Mouse (Mus musculus) liver, embryonic 15.5 days (tissue): ENCODE measurements around the gene Ppara. TPM values are rescaled to one million over a fixed set of nuclear protein-coding genes. Genes with fewer than 3 reads are reported as not detected.
A peak's percentile ranks its signal among the peaks of the same experiment; 100 is the strongest.

Experiments used
- ATAC-seq: fragments of 200-750 bp; cut with Nextera tagmentation; 2 replicates; pipeline ENCODE4 v1.8.0; 2017; ENCODE audit warnings: moderate number of reproducible peaks, mild to moderate bottlenecking, moderate library complexity; ENCODE audit not compliant: insufficient read depth
- H3K27ac ChIP-seq: fragments of 300-500 bp; sonication (generic); replicated peaks from 2 replicates; pipeline ENCODE4 v1.5.1; 2015; ENCODE audit warnings: mild to moderate bottlenecking, inconsistent platforms
- H3K27me3 ChIP-seq: fragments of 300-500 bp; sonication (generic); 2 replicates; pipeline ENCODE4 v1.6.1; 2015; ENCODE audit warnings: mild to moderate bottlenecking, inconsistent platforms
- H3K36me3 ChIP-seq: fragments of 300-500 bp; sonication (generic); replicated peaks from 2 replicates; pipeline ENCODE4 v1.6.1; 2015; ENCODE audit warnings: moderate library complexity, mild to moderate bottlenecking, inconsistent platforms
- H3K4me1 ChIP-seq: fragments of 300-500 bp; sonication (generic); replicated peaks from 2 replicates; pipeline ENCODE4 v1.6.1; 2015; ENCODE audit warnings: inconsistent platforms
- H3K4me2 ChIP-seq: fragments of 300-500 bp; sonication (generic); 2 replicates; pipeline ENCODE4 v1.6.1; 2015; ENCODE audit warnings: moderate library complexity, mild to moderate bottlenecking, inconsistent platforms
- H3K4me3 ChIP-seq: fragments of 300-500 bp; sonication (generic); replicated peaks from 2 replicates; pipeline ENCODE4 v1.5.1; 2015; ENCODE audit warnings: mild to moderate bottlenecking, inconsistent platforms
- H3K9ac ChIP-seq: fragments of 300-500 bp; sonication (generic); 2 replicates; pipeline ENCODE4 v1.6.1; 2015; ENCODE audit warnings: moderate library complexity, mild to moderate bottlenecking, inconsistent platforms
- H3K9me3 ChIP-seq: fragments of 300-500 bp; sonication (generic); replicated peaks from 2 replicates; pipeline ENCODE4 v1.6.1; 2016; ENCODE audit warnings: inconsistent platforms
- WGBS: fragments of 180-500 bp; shearing (Covaris S2); methylation state at CpG from one replicate; pipeline ENCODE4 v1.1.7; 2015; ENCODE audit warnings: mixed read lengths; ENCODE audit not compliant: insufficient replicate concordance; 5-methylcytosine and 5-hydroxymethylcytosine counted together
- polyA plus RNA-seq: library from polyadenylated mRNA; unstranded; fragments of >200 nt; fragmentation: Nextera tagmentation; extraction: Ambion mirVana; gene quantifications from 2 replicates; pipeline ENCODE4 v1.2.1, GENCODE M21; 2015

Gene Ppara
- polyA plus RNA-seq, 1 experiment from 2014 or later, result 23.7 TPM

DNA sequence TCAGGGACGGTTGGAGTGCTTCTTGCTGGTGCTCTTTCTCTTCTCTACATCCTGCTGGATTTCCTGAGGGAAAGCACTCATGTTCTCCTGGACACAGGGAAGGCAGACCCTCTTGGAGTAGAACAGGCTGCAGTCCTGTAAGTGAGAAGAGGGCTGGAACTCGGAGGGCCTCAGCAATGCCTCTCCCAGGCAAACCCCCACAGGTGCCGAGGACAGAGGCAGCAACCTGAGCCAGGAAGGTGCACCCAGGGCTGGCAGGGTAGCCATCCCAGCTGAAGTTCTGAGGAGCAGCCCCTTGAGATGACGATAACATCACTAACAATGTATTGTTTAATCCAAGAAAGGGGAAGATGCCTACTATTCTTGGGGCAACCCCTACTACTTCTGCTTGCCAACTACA lies 72.6 kb downstream of the Ppara start:
- no peaks in the 10 kb centered on the region for H3K9me3 ChIP-seq
- H3K9ac ChIP-seq, result no peak overlapping the region
- ATAC-seq, result no peak
- H3K4me2 ChIP-seq, result no peak overlapping the region
- no peak overlapping the region for H3K27ac ChIP-seq
- 55% methylated on average over 4 of the region's 4 CpGs for WGBS
- no peaks in the 10 kb centered on the region for H3K36me3 ChIP-seq
- peaks cover 29% of the 10 kb centered on the region for H3K4me1 ChIP-seq
- H3K4me3 ChIP-seq, result no peak overlapping the region
- no peaks in the 10 kb centered on the region for H3K27me3 ChIP-seq

DNA sequence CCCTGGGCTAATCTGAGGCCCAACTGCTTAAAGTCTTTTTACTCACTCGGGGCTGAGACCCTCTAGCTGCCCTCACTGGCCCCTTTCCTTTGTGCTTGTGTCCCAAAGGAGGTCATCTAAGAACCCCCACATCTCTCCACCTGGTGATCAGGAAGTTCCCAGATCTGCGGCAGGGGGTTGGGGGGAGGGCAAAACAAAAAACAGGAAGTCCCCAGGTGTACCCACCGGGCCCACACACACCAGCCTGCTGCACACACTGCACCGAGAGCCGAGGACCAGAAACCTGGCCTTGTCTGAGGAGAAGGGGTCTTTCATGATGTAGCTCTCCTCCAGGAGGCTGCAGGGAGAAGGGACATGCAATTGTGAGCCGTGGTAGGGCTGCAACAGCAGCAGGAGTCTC lies 73.2 kb downstream of the Ppara start:
- Histone ChIP-seq H3K9me3 (no peaks in the 10 kb centered on the region), H3K4me2 (no peak overlapping the region), H3K4me1 (peaks cover 34% of the 10 kb centered on the region), H3K4me3 (no peak overlapping the region), H3K36me3 (no peaks in the 10 kb centered on the region), H3K27ac (no peak overlapping the region), H3K9ac (no peak overlapping the region), H3K27me3 (no peaks in the 10 kb centered on the region)
- 54% methylated on average over 6 of the region's 6 CpGs for WGBS
- no peak for ATAC-seq

DNA sequence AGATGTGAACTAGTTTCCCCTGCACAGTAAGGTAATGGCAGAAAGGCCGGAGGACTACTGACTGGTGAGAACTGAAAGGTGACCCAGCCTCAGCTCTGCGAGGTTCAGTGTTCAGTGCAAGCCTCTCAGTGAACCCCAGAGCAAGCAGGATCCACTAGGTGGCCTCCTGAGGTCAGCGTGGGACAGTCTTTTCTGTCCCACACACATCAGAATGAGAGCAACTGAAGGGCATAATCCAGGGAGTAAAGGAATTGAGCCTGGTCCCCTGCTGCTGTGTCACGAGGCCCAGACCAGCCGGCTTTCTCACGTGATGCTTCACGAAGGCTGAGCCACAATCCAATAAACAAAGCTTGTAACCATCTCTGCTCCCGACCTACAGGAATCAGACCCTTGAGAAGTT lies 73.7 kb downstream of the Ppara start:
- Histone ChIP-seq H3K9ac (no peak overlapping the region), H3K27ac (no peak overlapping the region), H3K4me1 (peaks cover 38% of the 10 kb centered on the region), H3K4me2 (no peak overlapping the region), H3K9me3 (no peaks in the 10 kb centered on the region), H3K27me3 (no peaks in the 10 kb centered on the region), H3K4me3 (no peak overlapping the region), H3K36me3 (no peaks in the 10 kb centered on the region)
- 68% methylated on average over 8 of the region's 8 CpGs for WGBS
- ATAC-seq, result no peak

DNA sequence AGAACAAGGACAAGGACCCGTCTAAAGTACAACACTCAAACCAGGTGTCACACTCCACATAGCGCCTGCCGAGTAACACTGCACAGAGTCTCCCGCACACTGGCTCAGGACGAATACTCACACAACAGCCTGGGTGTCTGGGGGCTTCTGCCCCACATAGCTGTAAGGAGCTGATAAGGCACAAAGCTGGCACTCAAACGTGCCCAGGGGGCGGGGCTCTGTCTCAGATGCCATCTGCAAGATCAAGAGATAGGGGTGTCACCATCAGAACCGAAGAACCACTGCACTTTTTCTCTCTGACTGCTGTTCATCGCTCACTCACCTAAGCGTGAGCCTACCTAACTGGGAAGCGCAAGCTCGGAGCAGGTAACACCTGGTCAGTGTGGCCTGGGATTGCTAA lies 74.3 kb downstream of the Ppara start:
- H3K4me2 ChIP-seq, result no peak overlapping the region
- no peak overlapping the region for H3K4me3 ChIP-seq
- no peak overlapping the region for H3K27ac ChIP-seq
- H3K9me3 ChIP-seq, result no peaks in the 10 kb centered on the region
- ATAC-seq, result no peak
- H3K9ac ChIP-seq, result no peak overlapping the region
- WGBS, result 60% methylated on average over 12 of the region's 12 CpGs
- no peaks in the 10 kb centered on the region for H3K36me3 ChIP-seq
- H3K4me1 ChIP-seq, result peaks cover 43% of the 10 kb centered on the region
- no peaks in the 10 kb centered on the region for H3K27me3 ChIP-seq

DNA sequence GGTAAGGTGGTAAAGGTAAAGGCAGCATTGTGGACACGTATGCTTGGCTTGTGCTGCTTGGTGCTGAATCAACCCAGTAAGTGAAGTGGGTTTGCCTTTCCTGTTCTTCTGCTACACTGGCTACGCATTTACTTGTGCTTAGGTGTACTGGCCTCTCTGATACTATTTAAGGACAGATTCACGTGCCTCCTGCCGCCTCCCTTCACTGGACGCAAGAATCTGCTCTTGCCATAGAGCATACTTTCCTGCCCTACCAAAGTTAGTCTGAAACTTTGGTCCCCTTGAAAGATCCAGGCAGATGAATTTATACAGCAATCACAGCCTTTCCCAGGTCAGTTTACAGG lies 75.7 kb downstream of the Ppara start:
- ATAC-seq, result no peak
- 69% methylated on average over 5 of the region's 5 CpGs for WGBS
- H3K9me3 ChIP-seq, result no peaks in the 10 kb centered on the region
- peaks cover 43% of the 10 kb centered on the region for H3K4me1 ChIP-seq
- no peaks in the 10 kb centered on the region for H3K36me3 ChIP-seq
- no peaks in the 10 kb centered on the region for H3K27me3 ChIP-seq
- H3K4me3 ChIP-seq, result peak overlapping the region; percentile 83
- peak overlapping the region; percentile 92 for H3K27ac ChIP-seq
- peak overlapping the region; percentile 87 for H3K9ac ChIP-seq
- peak overlapping the region; percentile 92 for H3K4me2 ChIP-seq

DNA sequence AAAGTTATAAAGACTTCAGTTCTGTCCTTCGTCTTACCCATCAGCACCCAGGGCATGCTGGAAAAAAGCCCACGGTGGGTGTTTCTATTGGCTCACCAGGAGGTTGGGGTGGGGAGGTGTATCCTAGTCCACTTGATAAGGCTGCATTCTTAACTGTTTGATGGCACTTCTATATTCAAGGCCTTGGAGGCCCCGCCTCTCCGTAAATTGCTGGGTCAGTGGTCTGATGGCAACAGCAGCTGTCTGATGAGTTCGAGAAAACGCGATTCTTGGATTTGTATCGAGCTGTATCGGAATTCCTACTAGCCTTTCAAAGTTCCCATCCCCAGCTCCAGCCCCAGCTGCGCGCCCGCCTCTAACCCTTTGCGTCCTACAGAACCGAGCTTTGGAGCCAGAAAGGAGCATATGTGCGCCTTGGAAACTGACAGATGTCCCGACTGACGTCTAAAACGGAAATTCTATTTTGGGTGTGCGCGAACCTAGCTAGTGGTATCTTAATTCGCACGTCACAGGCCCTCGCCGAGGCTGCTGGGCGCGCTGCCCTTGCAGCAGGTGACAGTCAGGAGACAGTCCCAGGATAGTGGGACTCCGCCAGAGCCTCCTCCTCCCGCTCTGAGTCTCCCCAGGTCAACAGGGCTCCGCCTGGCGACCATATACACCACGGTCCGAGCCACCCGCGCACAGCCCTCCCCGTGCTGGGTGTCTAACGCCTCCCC lies 76.2 kb downstream of the Ppara start:
- Histone ChIP-seq H3K4me2 (peak overlapping the region; percentile 92), H3K27ac (peak overlapping the region; percentile 92), H3K27me3 (no peaks in the 10 kb centered on the region), H3K9ac (peak overlapping the region; percentile 87), H3K4me1 (peaks cover 43% of the 10 kb centered on the region), H3K36me3 (no peaks in the 10 kb centered on the region), H3K9me3 (no peaks in the 10 kb centered on the region), H3K4me3 (peak overlapping the region; percentile 83)
- WGBS, result 1% methylated on average over 36 of the region's 36 CpGs
- ATAC-seq, result peak; percentile 86

DNA sequence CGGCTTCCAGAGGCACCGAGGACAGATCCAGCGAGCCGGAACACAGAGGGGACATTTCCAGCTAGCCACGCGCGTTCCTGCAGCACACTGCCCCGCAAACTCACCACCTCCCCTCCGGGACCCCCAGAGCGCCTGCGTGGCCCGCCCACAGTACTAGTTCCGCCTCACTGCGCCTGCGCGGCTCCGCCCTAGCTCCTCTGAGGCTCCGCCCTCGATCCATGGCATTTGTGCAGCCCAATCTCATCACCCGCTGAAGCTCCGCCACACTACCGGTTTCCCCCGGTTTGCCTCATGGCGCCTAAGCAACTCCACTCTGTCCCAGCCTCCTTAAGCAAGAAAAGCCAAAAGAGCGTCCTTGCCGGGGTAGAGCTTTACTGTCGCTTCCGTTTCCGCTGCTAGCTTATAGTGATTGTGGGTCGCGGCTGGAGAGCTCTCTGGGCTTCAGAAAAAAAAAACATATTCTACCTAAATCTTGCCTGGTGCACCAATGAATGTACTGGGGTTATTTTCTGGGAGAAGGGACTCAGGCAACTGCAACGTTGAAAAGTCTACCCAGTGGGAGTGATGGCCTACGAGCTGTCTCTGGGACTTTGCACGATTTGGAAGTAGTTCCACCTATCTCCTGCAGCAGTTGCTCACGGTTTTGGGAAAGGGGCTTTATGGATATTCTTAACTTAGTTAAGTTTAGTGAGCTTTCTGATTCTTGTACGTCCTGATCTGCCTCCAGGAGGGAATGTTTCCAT lies 76.9 kb downstream of the Ppara start, which contains the start of gene Cdpf1:
Gene Cdpf1 (minus strand): TSS at position 163 of the 743 bp plus-strand sequence.
- WGBS, result 2% methylated on average over 36 of the region's 36 CpGs
- peak; percentile 91 for ATAC-seq
- no peaks in the 10 kb centered on the region for H3K36me3 ChIP-seq
- H3K4me2 ChIP-seq, result peak within 1 kb of the TSS; percentile 92
- peak within 1 kb of the TSS; percentile 83 for H3K4me3 ChIP-seq
- H3K9ac ChIP-seq, result peak within 1 kb of the TSS; percentile 87
- H3K27ac ChIP-seq, result peak within 1 kb of the TSS; percentile 92
- H3K4me1 ChIP-seq, result peaks cover 43% of the 10 kb centered on the region
- no peaks in the 10 kb centered on the region for H3K9me3 ChIP-seq
- peaks cover 1% of the 10 kb centered on the region; the same call in 1 of the 2 replicates for H3K27me3 ChIP-seq

DNA sequence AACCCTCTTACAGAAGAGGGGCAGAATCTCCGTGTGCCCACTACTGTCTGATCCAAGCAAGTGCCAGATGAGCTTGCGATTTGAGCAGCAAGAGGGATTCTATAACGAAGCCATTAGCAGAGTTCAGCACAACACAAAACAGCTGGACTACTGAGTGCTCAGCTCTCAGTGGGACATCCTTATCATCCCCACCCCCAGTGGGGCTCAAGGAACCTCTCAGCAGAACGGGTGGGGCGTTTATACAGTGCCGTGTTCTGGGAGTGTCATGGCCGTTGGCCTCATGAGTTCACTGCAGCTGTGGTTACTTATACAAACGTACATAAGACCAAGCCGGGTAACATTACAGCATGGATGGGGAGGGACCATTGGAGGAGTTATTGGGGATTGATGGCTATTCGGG lies 78.6 kb downstream of the Ppara start:
- WGBS, result 40% methylated on average over 10 of the region's 10 CpGs
- H3K9me3 ChIP-seq, result peaks cover 3% of the 10 kb centered on the region; the same call in 1 of the 2 replicates
- H3K27ac ChIP-seq, result no peak overlapping the region
- H3K36me3 ChIP-seq, result no peaks in the 10 kb centered on the region
- peaks cover 43% of the 10 kb centered on the region for H3K4me1 ChIP-seq
- peak overlapping the region; percentile 14; the same call in 1 of the 2 replicates for H3K4me2 ChIP-seq
- peaks cover 4% of the 10 kb centered on the region; the same call in 1 of the 2 replicates for H3K27me3 ChIP-seq
- no peak for ATAC-seq
- H3K4me3 ChIP-seq, result no peak overlapping the region
- H3K9ac ChIP-seq, result no peak overlapping the region

DNA sequence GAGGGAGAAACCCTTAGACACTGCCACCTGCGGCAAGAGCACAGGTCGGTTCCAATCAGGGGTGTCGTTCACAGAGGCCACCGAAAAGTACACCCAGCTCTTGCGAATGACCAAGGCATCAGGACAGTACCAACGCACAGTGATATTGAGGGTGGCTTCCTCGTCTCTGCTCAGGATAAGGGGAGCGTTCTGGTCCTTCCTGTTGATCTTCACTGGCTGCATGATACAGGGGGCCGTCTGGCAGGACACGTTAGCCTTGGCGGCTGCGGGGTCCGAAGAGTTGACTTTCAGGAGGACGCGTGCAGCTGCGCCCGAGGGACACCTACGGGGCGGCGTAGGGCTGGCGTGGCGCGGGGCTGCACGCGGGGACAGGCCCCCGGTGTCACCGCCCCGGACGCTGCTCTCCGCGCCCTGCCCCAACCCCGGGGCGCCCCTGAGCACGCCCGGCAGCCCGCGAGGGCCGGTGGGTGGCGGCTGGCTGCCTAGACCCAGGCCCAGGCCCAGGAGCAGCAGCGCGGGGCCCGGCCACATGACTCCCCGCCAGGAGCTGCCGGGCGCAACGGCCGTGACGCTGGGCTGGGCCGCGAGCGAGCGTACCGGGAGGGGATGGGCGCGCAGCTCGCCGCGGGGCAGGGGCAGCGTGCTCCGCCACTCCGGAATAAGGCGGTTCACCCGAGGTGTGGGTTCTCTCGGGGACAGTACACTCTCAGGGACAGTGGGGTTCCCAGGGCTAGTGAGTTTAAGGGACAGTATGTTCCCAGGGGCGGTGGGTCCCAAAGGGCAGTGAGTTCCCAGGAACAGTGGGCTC lies 86.6 kb downstream of the Ppara start, which contains the start of gene Pkdrej:
Gene Pkdrej (minus strand): TSS at position 532 of the 808 bp plus-strand sequence.
- Histone ChIP-seq H3K36me3 (no peaks in the 10 kb centered on the region), H3K9ac (peak within 1 kb of the TSS; percentile 46; the same call in 1 of the 2 replicates), H3K4me2 (peak within 1 kb of the TSS; percentile 81), H3K27me3 (peaks cover 48% of the 10 kb centered on the region), H3K4me3 (peak within 1 kb of the TSS; percentile 53), H3K9me3 (peaks cover 3% of the 10 kb centered on the region; the same call in 1 of the 2 replicates), H3K27ac (no peak within 1 kb of the TSS), H3K4me1 (peaks cover 14% of the 10 kb centered on the region)
- ATAC-seq, result peak; percentile 70
- 1% methylated on average over 65 of the region's 65 CpGs for WGBS

DNA sequence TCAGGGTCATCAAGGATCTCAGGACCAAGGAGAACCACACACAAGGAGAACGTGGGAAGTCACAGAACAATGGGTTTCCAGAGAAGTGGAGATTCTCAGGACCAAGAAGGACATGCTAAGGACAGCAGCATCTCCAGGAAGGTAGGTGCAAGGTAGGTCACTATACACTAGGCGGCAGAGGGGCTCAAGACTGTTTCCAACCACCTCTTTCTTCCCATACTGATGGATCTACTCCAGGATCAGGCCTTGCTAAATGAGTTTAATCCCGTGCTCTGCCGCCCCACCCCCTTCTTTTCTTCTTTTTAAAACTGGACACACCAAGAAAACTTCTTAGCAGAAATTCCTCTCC lies 87.2 kb downstream of the Ppara start:
- no peaks in the 10 kb centered on the region for H3K36me3 ChIP-seq
- no peak for ATAC-seq
- no peak overlapping the region for H3K9ac ChIP-seq

DNA sequence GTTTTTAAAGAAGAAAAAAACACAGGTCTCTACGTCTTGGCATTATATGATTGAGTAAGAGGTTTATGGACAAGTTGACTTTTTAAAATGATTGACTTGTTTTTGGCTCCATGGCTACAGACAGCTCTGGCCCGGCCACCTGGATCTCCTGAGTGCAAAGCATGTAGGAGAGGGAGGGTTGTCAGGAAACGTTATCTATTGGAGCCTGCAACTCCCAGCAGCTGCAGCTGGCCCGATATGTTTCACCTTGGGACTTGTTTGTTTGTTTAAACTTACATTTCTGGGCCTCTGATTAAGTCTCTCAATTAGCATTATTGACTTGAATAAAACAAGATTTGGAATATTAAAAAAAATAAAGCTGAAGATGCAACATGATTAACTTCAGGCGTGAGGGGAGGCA lies 91.9 kb downstream of the Ppara start:
- peak overlapping the region; percentile 34 for H3K4me2 ChIP-seq
- ATAC-seq, result peak; percentile 74
- H3K9me3 ChIP-seq, result no peaks in the 10 kb centered on the region
- peak overlapping the region; percentile 35; the same call in 1 of the 2 replicates for H3K27ac ChIP-seq
- peaks cover 21% of the 10 kb centered on the region for H3K27me3 ChIP-seq
- peaks cover 25% of the 10 kb centered on the region for H3K4me1 ChIP-seq
- no peak overlapping the region for H3K4me3 ChIP-seq
- H3K9ac ChIP-seq, result no peak overlapping the region
- 25% methylated on average over 5 of the region's 5 CpGs for WGBS
- H3K36me3 ChIP-seq, result no peaks in the 10 kb centered on the region

More for the DNA sequence above, 87.2 kb downstream of the Ppara start:
- Histone ChIP-seq H3K27me3 (peaks cover 44% of the 10 kb centered on the region), H3K4me1 (peaks cover 20% of the 10 kb centered on the region), H3K9me3 (peaks cover 3% of the 10 kb centered on the region; the same call in 1 of the 2 replicates), H3K4me2 (peak overlapping the region; percentile 81), H3K4me3 (peak overlapping the region; percentile 53), H3K27ac (no peak overlapping the region)
- 17% methylated on average over 4 of the region's 4 CpGs for WGBS
